Mouse (Mus musculus): Measurements from ENCODE around the gene Rpa1.

Gene Rpa1

GRCm38 (mm10) chr11:75261730-75262129 is 86.4 kb downstream of the Rpa1 start:
- DNase-seq, result no peak

- no peak for DNase-seq
Measured at GRCm38 (mm10) chr11:75261016-75261415, 87.1 kb downstream of the Rpa1 start.

GRCm38 (mm10) chr11:75259996-75260561 is 88.0 kb downstream of the Rpa1 start:
- no peak for DNase-seq

DNA sequence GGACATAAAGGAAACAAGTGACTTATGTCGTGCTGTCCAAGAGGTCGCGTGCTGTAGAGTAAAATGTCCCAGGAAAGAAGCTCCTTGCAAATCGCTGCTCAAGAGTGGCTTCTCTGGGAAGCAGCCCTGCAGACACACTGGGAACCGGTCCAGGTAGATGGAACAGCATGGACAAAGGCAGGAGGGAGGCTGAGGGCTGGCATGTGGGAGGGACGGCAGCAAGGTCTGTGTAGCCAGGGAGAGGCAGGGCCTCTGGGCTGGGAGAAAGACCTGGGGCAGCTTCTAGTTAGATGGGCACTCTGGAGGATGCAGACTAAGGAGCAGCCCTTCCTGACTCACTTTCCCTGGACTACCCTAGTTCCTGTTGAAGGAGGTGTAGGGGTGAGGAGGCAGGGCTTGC is 88.7 kb downstream of the Rpa1 start:
- DNase-seq, result no peak

DNA sequence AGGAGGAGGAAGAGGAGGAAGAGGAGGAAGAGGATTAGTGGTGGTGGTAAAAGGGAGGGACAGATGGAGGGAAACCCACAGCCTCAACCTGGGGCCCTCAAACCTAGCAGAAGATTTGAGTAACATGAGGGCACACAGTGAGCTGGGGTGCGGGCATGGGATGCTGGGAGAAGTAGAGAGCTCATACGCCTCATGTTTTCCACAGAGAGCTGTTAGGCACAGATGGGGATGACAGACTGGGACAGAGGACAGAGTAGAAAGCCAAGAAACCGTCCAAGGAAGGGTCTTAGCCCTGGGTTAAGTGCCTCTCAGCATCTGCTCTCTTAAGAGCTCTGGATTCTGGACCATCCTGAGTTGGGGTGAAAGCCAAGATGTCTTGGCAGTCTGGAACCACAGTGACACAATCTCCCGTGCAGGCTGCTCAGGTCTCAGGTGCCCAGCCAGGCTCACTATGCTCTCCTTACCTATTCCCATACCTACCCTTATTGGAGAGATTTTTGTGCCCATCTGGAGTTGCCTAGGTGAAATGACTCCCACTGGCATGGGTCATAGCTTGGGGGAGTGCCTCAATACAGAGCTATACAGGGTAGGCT is 91.0 kb downstream of the Rpa1 start:
- DNase-seq, result no peak

DNA sequence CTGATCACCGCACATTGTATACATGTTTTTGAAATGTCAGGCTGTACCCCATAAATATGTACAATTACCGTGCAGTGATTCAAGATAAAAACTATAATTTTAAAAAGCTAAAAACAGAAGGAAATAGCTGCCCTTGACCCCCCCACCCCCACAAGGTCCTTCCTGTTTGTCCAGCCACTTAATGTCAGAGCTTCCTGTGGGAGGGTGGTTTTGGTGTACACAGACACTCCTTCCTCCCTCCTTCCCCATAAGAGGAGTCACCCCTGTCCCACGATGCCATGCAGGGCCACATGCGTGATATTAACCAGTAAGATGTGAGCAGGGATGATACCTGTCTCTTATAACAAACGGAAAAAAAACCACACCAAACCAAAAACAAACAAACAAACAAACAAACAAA is 92.8 kb downstream of the Rpa1 start:
- DNase-seq, result no peak

DNA sequence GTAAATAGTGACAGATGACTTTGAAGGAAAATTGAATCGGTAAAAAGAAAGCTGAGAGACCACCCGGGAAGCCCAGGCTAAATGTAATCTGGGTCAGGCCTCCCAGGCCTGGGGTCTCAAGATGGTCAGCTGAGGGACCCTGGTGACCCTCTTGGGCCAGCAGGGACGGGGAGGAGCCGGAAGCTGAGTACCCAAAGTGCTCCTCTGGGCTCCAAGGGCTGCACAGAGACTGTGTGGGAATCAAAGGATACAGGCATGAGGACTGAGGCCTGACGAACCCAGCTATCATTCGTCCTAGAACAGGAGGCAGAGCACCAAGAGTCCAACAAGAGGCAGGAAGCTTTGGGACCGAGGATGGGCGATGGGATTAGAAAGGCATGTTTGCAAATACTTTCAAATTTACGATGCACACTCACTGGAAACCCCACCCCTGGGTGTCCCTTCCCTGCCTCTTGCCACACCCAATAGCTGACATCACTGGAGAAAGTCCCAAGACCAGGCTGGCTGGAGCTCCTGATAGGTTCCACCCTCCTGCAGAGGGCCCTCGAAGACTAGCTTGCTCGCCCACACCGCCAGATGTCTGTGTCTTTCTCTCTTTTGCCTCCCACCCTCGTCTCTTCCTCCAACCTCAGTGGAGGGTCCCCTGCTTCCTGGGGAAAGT is 93.7 kb downstream of the Rpa1 start:
- DNase-seq, result peak in 1 of 2 experiments; percentile 22

- DNase-seq, result no peak
Measured at GRCm38 (mm10) chr11:75251557-75252070, 96.5 kb downstream of the Rpa1 start.

DNA sequence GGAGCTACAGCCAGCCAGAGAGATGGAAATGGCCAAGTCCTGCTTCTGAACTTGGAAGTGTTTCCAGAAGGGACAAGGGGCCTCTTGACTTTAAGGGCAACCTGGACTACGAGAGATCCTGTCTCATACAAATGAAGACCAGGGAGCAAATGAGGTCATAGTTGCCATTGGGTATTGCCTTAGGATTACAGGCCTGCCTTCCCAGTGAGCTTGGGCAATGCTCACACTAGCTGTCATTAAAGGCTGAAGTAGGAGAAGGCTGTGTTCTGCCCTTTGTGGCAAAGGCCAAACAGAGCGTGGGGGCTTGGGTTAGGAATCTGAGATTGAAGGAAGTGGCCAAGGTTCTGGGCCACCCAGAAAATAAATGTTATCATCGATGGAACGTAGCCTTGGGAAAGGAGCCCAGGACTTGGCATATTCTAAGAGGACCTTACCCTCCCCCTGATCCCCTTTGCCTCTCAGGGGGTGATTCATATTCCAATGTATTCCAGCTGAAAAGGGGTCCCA is 97.1 kb downstream of the Rpa1 start:
- DNase-seq, result no peak

DNA sequence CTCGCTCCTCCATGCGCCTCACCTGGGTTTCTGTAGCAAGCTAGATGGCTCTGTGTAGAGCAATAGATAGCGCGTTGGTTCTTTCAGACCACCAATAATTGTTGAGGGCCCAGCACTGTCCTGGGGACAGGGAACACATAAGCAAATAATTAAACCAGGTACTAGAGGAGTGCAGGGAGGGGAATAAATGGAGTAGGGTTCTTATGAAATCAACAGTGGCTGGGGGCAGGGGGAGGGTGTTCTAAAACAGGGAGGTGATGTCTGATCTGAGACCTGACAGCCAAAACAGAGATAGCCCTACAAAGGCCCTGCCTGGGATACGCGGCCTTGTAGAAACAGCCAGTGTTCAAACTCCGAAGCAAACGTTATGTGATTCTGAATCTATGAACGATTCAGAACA is 98.5 kb downstream of the Rpa1 start:
- DNase-seq, result no peak
